Mouse (Mus musculus): Measurements from ENCODE around the gene 1700001O22Rik.

Gene 1700001O22Rik

DNA sequence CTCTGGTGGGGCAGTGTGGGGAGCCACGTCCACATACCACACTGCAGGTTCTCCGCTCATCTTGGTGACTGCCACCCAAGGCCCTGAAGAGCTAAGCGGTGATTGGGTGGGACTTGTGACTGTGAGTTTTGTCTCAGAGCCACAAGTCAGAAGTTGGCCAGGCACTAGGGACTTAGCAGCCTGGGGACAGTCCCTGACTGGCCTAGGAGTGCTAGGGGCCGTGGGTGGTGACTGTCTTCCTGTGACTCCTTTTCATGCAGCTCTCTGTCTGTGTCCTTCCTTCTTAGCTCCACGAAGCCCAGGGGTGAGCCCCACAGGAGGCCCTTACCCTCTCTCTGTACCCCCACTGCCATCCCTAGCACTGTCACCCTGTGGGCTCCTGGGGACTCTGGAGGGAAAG is 16.4 kb upstream of the 1700001O22Rik start:
- DNase-seq (ENCODE audit: extremely low read depth, insufficient read length, low spot score) = no peak

DNA sequence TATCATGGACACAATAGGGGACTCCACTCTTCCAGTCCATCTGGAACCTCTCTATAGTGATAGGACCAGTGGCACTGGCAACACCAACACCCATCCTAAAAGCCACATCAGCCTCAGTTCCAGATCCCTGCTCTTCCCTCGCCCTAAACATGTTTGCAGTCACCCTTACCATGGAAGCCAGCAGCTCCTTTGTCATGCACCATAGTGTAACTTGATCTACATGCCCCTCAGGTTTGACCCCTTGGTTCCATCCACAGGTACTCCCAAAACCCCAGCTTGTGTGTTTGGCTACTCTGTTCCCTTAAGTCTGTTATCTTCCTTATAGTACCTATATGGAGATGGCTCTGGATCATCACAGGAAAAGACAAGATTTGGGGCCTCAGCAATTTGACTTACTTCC is 12.9 kb upstream of the 1700001O22Rik start:
- no peak for DNase-seq (ENCODE audit: extremely low read depth, insufficient read length, low spot score)

DNA sequence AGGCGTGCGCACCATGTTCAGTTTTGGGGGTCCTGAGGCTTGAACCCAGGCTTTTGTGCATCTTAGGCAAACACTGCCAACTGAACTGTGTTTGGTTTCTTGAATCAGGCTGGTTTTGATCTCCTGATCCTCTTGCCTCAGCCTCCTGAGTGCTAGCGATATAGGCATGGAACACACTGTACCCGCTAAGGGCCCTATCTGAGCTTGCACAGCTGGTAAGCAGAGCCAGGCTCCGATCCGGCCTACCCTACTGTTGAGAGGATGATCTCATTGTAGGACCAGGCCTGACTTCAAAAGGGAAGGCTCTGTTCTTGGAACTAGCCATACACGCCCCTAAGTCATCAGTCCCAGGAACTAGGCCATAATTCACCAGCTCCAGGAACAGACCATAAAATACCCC is 7.1 kb upstream of the 1700001O22Rik start:
- DNase-seq (ENCODE audit: extremely low read depth, insufficient read length, low spot score) = no peak

DNA sequence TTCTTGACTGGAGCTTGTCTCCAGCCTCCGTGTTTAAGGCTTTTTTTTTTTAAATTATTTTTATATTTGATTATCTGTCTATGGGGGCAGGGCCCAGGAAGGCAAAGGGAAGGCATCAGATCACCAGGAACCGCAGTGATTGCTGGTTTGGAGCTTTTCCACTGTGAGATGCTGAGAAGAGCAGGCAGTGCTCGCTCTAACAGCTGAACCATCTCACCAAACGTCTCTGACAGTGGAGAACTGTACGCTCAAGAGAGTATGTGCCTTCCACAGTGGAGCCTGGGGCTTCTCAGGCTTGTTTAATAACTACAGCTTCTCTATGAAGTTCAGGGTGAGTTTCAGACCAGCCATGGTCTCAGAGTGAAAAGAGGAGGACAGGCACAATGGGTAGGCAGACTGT is 6.0 kb upstream of the 1700001O22Rik start:
- no peak for DNase-seq (ENCODE audit: extremely low read depth, insufficient read length, low spot score)

DNA sequence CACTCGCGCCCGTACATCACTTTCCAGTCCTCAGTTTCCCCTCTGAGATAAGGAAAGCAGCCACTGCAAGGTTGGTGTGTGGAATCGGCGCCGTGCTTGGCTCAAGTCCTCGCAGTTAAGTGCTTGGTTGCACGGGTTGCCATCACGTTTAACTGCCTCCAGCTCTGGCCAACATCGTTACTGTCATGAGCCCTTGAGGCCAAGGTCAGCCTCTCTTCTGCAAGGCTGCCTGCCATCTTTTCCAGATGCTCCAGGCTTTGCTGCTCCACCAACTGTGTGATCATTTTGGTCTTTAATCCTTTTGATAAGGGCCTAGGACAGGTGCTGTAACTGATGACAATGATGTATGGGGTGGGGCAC is 4.8 kb upstream of the 1700001O22Rik start:
- DNase-seq (ENCODE audit: extremely low read depth, insufficient read length, low spot score) = no peak

DNA sequence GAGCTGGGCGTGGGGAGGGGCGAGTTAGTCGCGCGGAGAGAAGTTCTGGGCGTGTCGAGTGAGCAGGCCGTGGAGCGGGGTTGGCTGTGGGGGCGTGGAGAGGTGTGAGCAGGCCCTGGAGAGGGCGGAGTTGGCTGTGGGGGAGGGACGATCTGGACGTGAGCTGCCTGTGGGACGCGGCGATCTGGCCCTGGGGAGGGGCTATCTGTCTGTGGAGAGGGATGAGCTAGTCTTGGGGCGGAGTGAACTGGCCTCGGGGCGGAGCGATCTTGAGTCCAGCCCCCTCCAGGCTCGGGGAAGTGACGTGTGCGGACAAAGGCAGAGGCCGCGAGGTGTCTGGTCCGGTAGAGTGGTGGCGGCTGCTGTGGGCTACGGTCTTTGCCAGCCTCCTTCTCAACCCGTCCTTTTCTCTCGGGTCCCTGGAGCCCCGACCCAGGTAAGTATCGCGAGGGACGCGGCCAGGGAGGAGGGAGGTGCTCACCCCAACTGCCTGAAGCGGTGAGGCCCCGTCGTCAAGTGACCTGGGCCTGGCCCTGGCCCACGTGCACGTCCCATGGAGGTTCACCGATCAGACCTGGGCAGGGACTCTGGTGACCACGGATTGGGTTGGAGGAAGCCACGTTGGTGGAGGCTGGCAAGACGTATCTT is 4.3 kb upstream of the 1700001O22Rik start, which contains the start of gene Ntmt1:
TSS of gene Ntmt1 (plus strand) at position 179 of the 648 bp plus-strand sequence.
- DNase-seq (ENCODE audit: extremely low read depth, insufficient read length, low spot score) = peak; percentile 99

DNA sequence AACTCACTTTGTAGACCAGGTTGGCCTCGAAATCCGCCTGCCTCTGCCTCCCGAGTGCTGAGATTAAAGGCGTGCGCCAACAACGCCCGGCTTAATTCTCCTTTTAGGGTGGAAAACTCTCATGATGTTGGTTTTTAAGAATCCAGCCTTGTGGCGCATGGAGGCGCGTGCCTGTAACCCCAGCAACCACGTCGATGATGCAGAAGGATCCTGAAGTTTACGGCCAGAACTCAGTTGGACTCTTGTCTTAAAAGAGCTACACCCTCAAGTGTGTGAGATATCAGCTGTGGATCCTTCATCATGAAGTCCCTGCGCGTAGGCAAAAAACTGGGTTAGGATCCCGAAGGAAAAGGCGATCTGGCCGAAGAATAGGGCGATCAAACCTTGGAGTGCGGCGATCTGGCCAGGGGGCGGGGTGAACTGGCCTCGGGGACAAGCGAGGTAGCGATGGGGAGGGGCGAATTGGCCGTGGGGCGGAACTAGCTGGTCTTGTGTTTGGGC is 3.7 kb upstream of the 1700001O22Rik start:
- no peak for DNase-seq (ENCODE audit: extremely low read depth, insufficient read length, low spot score)

DNA sequence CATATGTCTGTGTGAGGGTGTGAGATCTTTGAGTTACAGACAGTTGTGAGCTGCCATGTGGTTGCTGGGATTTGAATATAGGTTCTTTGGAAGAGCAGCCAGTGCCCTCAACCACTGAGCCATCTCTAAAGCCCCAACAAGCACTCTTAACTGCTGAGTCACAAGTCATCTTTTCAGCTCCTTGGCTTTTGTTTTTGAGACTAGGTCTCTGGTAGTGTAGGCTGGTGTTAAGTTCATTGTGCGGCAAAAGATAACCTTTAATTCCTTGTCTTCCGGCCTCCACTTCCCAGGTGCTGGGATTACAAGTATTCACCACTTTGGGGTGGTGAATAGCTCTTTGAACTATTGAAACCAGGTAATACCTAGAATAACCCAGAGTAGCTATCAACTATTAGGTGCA is 2.5 kb upstream of the 1700001O22Rik start:
- no peak for DNase-seq (ENCODE audit: extremely low read depth, insufficient read length, low spot score)

DNA sequence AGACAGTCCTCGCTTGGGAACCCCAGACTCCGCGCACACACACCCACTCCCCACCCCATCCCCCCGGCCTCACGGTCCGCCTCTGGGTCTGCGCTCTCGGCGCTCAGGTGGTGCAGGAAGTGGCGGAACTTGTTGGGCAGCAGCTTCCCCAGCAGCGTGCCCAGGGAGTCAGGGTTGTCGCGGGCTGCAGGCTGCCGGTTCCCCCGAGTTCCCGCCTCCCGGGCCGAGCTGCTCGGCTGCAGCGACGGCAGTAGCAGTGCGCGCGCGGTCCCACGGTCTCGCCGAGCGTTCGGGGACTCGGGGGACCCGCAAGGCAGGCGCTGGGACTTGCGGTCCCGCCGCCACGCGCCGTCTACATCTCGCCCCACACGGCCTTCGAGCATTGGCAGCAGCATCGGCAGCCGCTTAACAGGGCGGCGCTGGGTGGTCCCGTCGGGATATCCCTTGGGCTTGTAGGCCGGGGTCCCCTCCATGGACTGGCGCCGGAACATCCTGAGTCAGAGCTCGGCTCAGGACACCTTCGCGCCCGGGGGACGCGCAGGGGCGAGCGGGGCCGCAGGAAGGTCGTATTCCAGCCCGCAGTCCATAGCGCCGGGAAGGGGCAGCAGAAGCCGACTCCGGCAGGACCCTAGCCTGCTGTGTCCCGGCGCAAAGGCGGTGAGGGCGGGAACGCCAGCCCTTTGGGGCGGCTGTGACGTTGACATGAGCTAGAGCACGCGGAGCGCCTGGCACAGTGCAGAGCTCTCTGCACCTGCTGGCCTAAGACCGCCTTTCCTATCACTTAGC is 2.2 kb downstream of the 1700001O22Rik start:
- DNase-seq (ENCODE audit: extremely low read depth, insufficient read length, low spot score) = no peak

DNA sequence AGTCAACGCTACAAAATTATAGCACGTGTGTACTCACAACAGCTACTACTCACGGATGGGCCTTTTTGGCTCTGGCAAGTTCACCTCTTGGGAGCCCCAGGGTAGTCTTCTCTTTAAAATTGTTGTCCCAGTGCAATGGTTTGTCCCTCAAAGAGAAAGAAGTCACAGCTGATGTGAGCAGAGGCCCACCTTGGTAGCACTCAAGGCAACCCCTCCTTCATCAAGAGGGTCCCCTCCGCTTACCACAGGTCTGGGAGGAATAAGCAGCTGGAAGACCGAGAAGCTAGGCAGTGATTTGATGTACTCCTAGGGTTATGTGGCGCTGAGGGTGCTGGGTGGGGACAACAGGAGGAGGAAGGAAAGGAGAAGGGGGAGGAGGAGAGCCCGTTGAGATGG is 2.8 kb downstream of the 1700001O22Rik start:
- no peak for DNase-seq (ENCODE audit: extremely low read depth, insufficient read length, low spot score)

DNA sequence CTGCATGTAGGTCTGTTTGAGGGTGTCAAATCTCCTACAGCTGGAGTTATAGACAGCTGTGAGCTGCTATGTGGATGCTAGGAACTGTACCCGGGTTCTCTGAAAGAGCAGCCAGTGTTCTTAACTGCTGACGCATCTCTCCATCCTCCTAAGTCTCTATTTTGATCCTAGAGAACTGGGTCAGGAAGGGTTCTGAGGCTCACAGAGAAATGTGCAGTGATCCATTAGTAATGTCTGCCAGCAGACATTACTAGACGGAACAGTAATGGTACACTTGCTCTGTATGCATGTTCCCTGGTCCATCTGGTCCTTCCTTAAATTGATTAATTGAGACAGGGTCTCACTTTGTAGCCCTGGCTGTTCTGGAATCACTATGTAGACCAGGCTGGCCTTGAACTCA is 4.0 kb downstream of the 1700001O22Rik start:
- no peak for DNase-seq (ENCODE audit: extremely low read depth, insufficient read length, low spot score)

DNA sequence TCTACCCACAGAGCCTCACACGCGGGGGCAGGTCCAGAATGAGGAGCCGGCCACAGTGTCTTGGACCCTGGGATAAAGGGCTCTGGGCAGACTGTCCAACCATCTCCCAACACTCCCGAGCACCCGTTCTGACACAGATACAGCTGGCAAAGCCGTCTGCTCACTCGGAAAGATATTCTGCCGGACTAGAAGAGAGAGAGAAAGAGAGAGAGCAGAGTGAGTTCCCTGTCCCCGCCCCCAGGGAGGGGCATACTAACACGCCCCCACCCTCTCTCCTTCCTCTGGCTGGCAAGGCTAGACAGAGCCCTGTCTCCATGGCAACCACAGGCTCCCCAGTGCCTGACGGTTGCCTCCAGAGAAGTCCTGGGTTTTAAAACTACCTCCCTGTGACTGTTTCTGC is 7.1 kb downstream of the 1700001O22Rik start:
- peak; percentile 81 for DNase-seq (ENCODE audit: extremely low read depth, insufficient read length, low spot score)

DNA sequence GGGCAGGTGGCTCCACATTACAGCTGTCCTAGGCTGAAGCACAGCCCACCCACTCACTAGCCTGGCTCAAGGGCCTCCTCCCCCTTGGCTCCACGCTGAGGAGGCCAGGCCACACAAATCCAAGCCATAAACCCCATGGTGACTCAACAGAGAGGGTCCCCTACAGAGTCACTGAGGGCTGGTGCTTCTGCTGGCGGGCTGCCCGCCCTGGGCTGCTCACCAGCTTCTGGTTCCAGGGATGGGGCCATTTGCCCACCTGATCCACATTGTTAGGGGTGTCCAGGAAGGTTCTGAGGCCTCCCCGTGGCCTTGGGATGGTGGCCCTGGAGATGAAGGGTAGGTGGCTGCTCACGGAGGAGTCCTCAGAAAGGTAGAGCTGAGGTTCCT is 7.6 kb downstream of the 1700001O22Rik start:
- peak; percentile 69 for DNase-seq (ENCODE audit: extremely low read depth, insufficient read length, low spot score)

DNA sequence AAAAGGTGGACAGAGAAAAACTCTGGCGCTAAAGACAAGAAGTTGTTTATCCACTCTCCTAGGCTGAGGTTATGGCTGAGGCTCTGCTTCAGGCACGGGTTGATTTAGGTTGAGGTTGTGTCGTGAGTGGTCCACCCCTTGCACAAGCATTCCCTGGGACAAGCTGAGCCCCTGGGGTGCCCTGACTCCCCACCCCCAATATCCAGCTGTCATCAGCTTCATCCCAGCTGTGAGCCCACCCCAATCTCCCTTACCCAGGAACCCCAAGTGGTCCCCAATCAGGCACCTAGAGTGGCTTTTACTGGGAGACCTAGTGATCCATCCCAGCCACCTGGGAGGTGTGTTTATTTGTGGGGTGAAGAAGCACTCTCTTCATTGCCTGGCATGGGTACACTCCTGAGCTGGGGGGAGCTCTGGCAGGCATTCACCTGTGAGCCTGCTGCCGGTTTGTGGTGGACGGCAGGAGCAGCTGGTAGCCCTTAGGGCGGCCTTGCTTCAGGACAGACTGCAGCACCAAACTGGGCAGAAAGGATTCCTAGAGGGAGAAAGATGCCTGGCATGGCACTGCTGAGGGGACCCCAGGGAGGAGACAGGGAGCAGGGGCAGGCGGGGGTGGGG is 8.1 kb downstream of the 1700001O22Rik start:
- DNase-seq (ENCODE audit: extremely low read depth, insufficient read length, low spot score) = peak; percentile 67

DNA sequence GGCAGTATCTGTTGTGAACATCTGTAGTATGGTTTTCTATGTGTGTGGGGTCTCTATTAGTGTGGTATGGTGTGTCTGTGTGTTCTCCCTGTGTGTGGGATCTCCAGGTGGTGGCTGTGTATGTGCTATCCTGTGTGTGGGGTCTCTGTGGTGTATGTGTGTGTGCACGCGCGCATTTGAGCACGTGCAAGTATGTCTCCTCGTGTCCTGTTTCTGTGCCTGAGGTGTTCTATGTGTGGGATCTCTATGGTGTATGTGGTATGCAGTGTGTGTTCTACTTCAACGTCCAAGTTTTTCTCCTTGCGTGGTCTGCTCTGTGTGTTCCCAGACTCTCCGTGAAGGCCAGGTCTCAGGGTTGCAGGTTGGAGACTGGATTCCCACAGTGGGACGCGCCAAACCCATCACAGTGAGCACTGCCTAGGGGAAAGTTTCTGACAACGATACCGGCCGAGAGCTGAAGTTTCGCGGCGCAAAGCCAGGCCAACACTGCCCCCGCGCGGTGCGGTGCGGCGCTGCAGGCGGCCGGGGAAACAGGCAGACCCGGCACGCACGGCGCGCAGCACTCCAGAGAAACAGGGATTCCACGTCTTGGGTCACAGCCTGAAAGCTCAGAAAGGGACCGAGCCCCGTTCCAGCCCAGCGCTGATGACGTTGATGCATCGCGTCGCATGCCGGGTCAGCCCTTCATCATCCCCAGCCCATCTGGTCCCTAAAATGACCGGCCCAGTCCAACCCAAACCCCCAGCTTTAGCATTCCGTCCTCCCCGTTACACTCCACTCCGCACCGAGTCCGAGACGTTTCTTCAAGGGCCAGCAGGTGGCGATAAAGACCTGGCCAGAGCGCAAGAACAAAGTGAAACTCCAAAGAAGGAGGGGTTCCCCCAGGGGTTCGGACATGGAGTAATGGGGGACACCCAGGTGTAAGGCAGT is 9.0 kb downstream of the 1700001O22Rik start:
- peak; percentile 90 for DNase-seq (ENCODE audit: extremely low read depth, insufficient read length, low spot score)

DNA sequence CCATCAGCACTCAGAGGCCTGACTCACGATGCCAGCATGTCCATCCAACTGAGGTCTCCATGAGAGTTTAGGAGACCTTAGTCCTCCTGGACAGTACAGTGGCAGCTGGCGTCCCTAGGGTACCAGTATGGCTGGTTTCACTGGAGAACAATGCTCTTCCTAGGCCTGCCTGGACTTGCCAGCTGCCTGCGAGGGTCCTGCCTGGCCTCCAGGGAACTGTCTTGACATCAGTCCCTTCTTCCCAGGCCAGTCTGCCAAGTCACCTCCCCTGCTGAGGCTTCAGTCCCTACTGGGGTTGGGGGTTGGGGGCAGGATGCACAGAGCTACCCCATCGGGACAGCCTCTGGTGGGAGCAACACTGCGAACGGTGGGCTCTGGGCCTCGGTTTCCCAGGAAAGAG is 11.4 kb downstream of the 1700001O22Rik start:
- DNase-seq (ENCODE audit: extremely low read depth, insufficient read length, low spot score) = no peak

DNA sequence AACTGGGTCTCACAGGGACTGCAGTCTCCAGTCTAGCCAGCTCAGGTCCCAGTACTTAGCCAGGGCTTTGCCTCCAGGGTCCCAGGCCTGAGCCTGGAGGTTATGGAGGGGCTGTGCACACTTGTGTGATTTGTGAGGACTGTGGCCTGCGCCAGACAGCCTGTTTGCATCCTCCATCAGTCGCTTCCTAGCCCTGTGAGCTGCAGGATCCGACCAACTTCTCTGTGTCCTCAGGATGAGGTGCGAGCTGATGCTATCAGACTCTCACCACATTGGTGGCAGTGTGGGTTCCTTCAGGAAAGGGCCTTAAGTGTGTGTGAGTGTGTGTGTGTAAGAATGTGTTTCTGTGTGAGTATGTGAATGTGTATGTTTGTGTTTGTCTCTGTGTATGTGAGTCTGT is 16.0 kb downstream of the 1700001O22Rik start:
- DNase-seq (ENCODE audit: extremely low read depth, insufficient read length, low spot score) = no peak

DNA sequence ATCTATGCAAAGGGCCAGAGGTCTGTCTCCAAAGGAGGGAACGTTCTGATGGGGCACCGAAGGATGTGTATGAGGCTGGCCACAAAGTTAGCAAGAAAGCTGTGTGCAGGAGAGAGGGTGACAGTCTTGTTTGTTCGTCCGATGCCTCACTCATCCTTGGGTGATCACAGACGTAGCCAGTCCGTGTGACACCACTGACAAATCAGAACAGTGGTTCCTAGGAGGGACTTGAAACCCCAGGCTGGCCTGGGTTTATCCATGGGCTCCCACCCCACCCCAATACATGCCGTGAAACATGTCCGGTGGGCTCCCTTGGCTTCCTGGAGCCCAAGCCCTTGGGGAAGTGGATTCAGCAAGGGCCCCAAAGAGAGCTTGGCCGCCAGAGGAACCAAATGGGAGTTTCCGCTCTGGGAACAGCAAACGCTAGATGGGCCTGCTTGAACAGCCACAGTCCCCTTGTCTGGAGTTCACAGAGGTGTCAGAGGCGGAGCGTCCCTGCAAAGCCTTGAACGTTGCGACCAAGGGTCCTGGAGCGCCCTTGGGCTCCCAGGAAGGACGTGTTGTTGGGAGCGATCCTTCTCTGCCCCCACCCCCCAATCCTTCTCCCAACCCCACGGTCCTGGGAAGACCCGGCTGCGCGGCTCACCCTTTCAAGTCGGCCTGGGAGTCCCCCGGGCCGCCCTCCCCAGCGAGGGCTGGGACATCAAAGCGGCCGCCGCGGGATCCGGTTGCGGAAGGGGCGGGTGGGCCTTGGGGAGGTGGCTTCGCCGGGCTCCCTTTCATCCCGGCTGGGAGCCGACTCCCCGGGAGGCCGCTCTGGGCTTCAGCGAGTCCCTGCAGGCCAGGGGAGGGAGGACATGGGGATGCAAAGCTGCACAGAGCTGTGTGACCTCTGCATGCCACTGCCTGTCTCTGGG is 19.1 kb downstream of the 1700001O22Rik start:
- no peak for DNase-seq (ENCODE audit: extremely low read depth, insufficient read length, low spot score)

DNA sequence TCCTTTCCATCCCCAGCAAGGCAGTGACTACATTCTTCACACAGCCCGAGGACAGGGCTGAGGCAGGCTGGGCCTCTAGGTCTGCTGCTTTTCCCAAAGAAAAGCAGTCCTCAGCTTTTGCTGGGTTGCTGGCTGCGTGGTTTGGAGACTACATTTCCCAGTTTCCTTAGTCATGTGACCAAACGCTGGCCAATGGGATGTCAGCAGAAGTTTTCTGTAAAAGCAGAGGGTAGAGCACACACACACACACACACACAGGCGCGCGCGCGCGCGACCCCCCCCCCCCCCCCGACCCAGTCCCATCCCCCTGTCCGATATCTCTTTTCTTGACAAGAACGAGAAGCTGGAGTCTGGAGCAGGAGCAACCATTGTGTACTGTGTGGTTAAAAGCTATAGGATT is 20.1 kb downstream of the 1700001O22Rik start:
- DNase-seq (ENCODE audit: extremely low read depth, insufficient read length, low spot score) = peak; percentile 69

Data from 3134 (cell line).